Mouse (Mus musculus): Measurements from ENCODE around the gene Ndufv3.
A peak's percentile ranks its signal among the peaks of the same experiment; 100 is the strongest.

Gene Ndufv3

GRCm38 (mm10) chr17:31519946-31520838 is at the start of gene Ndufv3, which contains the start of gene Wdr4:
TSS of gene Ndufv3 (plus strand) at chr17:31520115.
TSS of gene Wdr4 (minus strand) at chr17:31519980.
- peak; percentile 100 for DNase-seq (ENCODE audit: low read depth, low spot score)

GRCm38 (mm10) chr17:31470766-31471418 is 49.0 kb upstream of the Ndufv3 start:
- no peak for DNase-seq (ENCODE audit: low read depth, low spot score)

- DNase-seq (ENCODE audit: low read depth, low spot score), result no peak
Observed at GRCm38 (mm10) chr17:31474388-31474787, 45.5 kb upstream of the Ndufv3 start.

GRCm38 (mm10) chr17:31478606-31479005 is 41.3 kb upstream of the Ndufv3 start:
- DNase-seq (ENCODE audit: low read depth, low spot score), result peak; percentile 75

GRCm38 (mm10) chr17:31479108-31479844 is 40.6 kb upstream of the Ndufv3 start:
- DNase-seq (ENCODE audit: low read depth, low spot score), result peak; percentile 68

GRCm38 (mm10) chr17:31486616-31487198 is 33.2 kb upstream of the Ndufv3 start:
- no peak for DNase-seq (ENCODE audit: low read depth, low spot score)

GRCm38 (mm10) chr17:31487433-31488060 is 32.4 kb upstream of the Ndufv3 start:
- peak; percentile 59 for DNase-seq (ENCODE audit: low read depth, low spot score)

- DNase-seq (ENCODE audit: low read depth, low spot score), result no peak
Observed at GRCm38 (mm10) chr17:31491355-31491754, 28.6 kb upstream of the Ndufv3 start.

- peak; percentile 89 for DNase-seq (ENCODE audit: low read depth, low spot score)
Observed at GRCm38 (mm10) chr17:31492416-31492815, 27.5 kb upstream of the Ndufv3 start.

GRCm38 (mm10) chr17:31494989-31495388 is 24.9 kb upstream of the Ndufv3 start:
- no peak for DNase-seq (ENCODE audit: low read depth, low spot score)

- no peak for DNase-seq (ENCODE audit: low read depth, low spot score)
Observed at GRCm38 (mm10) chr17:31497726-31498125, 22.2 kb upstream of the Ndufv3 start.

GRCm38 (mm10) chr17:31499725-31500124 is 20.2 kb upstream of the Ndufv3 start:
- DNase-seq (ENCODE audit: low read depth, low spot score), result no peak

GRCm38 (mm10) chr17:31500416-31500815 is 19.5 kb upstream of the Ndufv3 start:
- DNase-seq (ENCODE audit: low read depth, low spot score), result no peak

- no peak for DNase-seq (ENCODE audit: low read depth, low spot score)
Observed at GRCm38 (mm10) chr17:31500908-31501307, 19.0 kb upstream of the Ndufv3 start.

- DNase-seq (ENCODE audit: low read depth, low spot score), result no peak
Observed at GRCm38 (mm10) chr17:31502261-31502927, 17.5 kb upstream of the Ndufv3 start.

GRCm38 (mm10) chr17:31503337-31503736 is 16.6 kb upstream of the Ndufv3 start:
- no peak for DNase-seq (ENCODE audit: low read depth, low spot score)

- no peak for DNase-seq (ENCODE audit: low read depth, low spot score)
Observed at GRCm38 (mm10) chr17:31503936-31504335, 16.0 kb upstream of the Ndufv3 start.

- DNase-seq (ENCODE audit: low read depth, low spot score), result no peak
Observed at GRCm38 (mm10) chr17:31505013-31505412, 14.9 kb upstream of the Ndufv3 start.

- DNase-seq (ENCODE audit: low read depth, low spot score), result no peak
Observed at GRCm38 (mm10) chr17:31506282-31506681, 13.6 kb upstream of the Ndufv3 start.

- DNase-seq (ENCODE audit: low read depth, low spot score), result peak; percentile 71
Observed at GRCm38 (mm10) chr17:31510944-31511343, 9.0 kb upstream of the Ndufv3 start.

Data from ES-CJ7 (cell line).